Mouse (Mus musculus) 3T3-L1 (cell line): ENCODE measurements around the gene Tmtc2.

Source experiments
- DNase-seq: peaks from one replicate; pipeline ENCODE4 v3.0.0-alpha.2; 2015; ENCODE audit warnings: low read depth, low spot score

The Tmtc2 gene

DNA sequence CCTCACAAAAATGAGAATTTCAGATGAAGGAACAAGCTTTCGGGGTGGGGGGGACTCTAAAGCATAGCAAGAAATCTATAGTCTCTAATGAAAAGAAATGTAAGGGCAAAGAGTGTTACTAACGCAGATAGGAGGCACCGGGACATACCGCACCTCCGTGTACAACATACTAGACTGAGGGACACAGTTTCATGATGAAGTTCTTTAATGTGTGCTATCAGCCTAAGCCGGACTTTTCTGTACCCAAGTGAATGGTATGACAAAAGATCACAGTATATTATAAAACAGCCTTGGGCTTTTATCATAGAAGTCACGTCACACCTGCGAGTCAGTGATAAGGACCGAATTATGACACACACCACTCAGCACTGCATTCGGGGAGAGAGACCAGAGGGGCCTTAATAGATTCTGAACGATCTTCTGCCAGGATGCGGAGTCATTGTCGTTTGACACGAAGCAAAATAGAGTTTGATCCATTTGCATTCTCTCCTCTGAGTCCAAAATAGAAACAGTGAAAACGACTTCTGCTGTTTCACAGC is 156.3 kb downstream of the Tmtc2 start:
- DNase-seq = no peak

DNA sequence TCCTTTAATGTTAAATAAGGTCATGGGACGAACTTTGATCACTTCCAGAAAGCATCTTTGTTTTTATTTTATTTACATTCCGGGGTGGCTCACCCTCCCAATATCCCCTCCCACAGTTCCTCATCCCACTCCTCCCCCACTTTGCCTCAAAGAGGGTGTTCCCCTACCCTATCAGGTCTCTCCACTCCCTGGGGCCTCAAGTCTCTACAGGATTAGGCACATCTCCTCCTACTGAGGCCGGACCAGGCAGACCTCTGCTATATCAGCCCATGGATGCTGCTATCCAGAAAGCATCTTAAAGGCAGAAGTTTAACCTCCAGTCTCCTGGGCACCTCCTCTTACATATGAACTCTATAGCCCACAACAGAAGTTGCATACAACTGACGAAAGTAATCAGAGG is 157.7 kb downstream of the Tmtc2 start:
- no peak for DNase-seq

DNA sequence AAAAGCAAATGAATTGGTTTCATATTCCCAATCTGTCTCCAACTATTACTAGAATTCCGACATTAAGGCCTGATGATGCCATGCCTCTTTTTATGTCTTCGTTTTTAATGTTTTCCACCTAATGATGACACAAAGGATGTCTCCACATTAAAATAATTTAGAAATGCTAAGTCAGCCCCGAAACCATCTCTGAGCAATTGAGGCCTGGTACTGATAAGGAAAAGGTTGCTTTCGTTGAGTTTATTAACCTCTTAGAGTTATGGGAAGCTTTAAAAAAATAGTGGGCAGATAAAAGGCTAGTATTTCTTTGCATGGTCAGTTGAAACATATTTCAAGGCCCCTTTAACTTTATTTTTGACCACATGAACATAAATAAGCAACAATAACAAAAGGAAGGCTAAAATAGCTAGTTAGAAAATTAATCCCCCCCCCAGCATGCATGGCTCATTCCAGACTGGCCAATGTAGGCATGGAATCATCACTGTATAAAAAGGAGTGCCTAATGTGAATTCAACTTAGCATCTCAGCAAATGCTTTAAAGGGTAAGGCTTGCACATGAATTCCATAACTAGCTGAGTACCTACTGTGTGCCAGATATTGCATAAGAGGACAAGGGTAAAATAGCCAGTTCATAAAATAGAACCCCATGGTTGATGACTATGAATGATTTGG is 168.3 kb downstream of the Tmtc2 start:
- no peak for DNase-seq

DNA sequence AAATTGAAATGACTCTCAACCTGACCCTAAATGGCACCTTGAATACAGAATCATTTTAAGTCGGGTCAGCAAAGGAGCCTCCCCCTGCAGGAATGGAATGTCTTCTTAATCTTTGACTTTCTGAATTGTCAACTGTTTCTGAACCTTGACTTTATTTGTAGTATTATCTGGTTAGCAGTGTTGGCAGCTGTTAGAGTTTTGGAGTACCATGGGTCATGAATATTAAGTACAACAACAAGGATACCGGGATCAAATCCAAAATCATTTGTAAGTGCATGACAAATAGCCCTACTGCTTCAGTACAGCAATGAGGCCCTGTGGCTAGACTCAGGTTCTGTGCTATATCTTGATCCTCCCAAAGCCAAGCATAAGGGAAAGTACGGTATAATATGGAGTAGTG is 170.3 kb downstream of the Tmtc2 start:
- no peak for DNase-seq

DNA sequence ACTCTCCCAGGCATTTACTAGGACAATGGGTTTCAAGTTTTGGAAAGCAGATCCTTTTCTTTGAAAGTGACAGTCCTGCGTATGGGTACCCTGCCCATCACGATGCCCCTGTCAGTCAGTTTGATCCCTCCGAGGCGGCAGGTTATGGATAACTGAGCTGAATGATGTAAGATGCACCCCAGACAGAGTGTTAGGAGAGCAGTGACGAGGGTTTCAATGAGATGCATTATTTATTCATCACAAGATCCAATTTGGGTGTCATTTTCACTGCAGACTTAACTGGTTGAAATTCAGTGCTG is 171.8 kb downstream of the Tmtc2 start:
- DNase-seq = no peak

DNA sequence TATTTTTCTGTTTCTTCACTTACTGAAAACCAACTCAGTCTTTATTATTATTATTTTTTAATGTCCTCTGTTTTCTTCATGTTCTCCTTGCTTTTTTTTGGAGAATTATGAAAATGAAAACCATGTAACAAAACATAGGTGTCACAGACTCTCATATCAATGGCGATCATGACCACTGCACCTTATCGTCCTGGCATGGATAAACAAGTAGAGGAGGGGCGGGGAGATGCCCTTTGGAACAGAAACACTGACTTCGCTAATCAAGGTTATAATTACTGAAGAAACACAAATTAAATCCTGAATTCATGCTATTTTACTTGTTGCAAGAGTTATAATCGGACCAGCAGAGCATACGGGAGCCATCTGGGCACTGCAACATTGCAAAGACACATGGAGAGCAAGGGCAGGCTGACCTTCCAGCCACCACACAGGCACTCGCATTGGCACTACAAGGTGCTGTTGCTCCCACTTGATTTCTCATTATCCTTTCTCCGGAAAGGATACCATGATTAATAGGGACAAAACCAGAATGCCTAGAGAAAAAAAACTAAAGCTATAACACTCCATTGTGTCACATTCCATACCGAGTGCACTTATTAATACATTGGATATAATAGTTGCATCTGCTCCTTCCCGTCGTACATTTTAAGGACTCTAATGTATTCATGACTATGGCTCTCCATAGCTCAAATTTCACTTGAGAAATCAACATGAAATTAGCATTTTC is 172.3 kb downstream of the Tmtc2 start:
- no peak for DNase-seq

DNA sequence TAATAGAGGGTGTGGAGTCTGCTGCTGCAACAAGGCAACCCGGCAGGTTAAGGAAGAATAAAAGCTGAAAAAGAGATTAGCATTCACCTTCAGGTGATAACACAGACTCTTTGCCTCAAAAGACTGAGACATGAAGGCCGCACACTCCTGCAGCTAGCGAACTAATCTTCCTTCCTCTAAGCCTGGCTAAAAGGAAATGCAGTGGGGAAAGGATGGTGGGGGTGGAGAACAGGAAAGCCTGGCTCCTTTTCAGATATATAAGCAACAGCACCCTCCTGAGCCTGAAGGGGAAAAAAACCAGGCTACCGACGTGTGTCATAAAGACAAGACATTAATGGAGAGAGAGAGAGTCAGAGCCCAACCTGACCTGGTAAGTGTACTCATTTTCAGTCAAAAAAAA is 174.9 kb downstream of the Tmtc2 start:
- no peak for DNase-seq

DNA sequence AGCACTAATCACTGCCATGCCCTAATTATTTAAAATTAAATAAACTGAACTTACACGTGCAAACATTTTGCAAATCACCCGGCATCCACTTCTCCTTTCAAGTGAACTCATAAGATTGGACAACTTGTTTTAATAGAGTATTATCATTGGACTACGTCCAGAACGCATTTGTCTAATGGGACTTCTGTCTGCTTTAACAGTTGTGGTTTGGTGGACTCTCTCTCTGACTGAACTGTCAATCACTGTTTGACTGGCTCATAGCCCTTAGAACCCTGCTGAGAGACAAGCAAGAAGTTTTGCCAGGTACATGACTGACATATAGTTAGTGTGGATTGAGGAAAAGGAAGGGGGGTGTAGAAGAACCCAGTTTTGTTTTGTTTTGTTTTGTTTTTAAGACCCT is 190.2 kb downstream of the Tmtc2 start:
- no peak for DNase-seq

DNA sequence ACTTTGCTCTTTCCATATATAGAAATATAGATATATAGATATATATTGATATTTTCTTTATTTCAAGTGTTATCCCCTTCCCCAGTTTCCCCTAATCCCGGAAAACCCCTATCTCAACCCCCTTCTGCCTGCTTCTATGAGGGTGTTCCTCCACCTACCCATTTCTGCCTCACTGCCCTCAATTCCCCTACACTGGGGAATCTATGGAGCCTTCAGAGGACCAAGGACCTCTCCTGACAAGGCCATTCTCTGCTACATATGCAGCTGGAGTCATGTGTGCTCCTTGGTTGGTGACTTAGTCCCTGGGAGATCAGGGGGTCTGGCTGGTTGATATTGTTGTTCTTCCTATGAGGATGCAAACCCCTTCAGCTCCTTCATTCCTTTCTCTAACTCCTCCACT is 192.5 kb downstream of the Tmtc2 start:
- DNase-seq = no peak

DNA sequence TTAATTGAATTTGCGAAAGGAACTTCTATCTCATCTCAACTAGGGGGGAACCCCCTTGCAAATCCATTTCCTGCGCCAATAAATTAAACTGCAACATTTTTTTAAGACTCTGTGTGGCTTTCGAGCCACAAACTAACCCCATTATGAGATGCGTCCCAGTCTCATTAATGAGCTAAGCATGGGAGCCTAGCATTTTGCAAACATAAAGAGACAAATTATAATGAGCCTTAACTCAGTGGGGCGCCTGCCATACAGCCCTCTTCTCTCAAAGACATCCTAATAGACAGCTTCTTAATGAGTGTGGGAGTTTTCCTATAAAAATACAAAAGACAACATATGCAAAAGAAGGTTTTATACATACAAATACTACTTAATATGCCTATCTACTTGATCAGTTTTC is 193.0 kb downstream of the Tmtc2 start:
- DNase-seq = no peak

DNA sequence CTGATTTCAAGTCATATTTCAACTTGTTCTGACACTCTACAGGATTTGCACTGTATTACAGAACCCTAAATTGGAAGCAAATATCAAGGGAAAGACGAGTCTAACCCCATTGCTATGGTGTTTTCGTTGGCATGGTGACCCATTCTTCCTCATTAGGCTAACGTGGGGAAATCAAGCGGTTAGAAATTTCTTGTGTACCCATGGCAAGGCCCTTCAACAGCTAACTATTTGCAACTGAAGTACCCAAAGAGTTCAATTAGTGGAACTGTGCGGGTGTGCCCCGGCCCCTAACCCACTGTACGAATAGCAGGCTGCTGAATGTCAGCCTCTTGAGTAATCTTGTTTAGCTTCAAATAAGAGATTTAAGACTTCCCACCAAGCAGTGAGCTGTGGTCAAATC is 193.7 kb downstream of the Tmtc2 start:
- DNase-seq = no peak

DNA sequence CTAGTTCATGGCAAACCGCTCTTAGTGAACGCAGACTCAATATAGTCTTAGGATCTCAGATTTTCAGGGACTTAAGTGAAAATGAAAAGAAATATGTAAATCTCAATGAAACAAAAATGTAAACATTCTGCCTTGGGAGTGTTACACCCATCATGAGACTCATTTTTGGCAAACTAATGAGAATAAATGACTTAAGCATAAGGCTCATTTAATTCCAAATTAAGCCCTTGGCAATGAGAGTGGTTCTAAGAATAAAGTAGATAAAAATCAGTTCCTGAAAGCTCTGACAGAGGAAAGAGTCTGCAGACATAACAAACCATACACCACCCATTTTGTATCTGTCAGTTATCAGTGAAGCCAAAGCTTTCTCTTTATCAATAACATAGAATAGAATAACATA is 196.5 kb downstream of the Tmtc2 start:
- DNase-seq = no peak

DNA sequence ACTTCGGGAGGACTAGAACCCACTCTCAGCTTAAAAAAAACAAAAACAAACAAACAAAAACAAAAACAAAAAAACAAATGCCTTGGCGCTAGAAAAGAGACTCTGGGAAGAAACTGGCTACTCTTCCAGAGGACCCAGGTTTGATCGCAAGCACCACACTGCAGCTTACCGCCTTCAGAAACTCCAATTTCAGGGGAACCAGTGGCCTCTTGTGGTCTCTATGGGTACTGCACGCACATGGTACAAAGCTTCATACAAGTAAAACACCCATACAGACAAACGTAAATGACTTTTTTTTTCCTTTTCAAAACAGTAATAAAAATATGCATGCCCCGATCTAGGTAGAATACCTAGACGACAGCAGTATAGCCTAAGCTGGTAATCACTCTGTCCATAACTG is 201.0 kb downstream of the Tmtc2 start:
- peak; percentile 3 for DNase-seq

DNA sequence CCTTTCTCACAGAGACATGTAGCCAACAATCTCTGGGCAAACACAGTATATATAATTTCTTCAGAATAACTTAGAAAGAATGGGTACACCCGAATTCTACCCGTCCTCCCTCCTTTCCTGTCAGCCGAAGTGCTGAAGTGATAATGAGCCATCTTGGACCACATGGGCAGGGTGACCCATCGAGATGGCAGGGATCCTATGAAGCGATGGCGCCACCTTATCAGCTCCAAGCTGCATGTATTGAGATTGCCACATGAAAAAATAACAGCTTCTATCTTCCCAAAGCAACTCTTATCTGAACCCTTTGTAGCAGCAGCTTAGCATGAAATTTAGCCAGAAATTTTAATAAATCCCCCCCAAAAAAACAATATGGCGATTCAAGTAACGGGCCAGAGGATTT is 206.0 kb downstream of the Tmtc2 start:
- DNase-seq = no peak

DNA sequence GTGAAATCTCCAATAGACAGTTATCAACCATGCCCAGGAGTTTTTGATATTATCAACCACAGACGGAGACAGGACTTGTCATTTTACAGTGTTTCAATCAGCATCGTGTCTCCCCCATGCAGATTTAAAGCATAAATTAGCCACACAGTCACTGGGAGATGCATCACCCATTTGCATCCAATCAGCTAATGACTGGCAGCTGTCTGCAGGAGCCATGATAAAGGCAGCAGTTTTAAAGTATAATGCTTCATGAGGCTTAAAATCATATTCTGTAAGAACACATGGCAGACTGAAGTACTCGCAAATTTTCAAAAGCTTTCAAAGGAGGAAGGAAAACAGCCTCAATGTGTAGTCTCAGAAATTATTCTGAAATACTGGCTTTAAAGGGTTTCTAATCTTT is 209.8 kb downstream of the Tmtc2 start:
- DNase-seq = no peak

DNA sequence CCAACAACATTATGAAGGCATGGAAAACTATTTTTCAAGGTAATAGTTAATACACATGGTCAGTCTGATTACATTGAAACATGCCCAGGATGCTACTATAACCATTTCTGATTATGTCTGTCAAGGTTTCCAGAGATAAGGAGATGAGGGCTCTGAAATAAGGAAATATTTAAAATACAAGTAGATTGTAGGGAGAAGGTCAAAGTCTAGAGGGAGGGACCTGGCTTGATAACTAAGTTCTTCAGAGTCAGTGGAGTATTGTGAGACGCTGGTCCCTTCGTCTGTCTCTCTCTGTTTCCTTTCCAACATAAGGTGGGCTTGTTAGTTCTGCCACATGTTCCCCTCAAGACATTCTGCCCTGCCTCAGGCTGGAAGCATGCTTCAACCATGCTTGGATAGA is 223.9 kb downstream of the Tmtc2 start:
- no peak for DNase-seq

DNA sequence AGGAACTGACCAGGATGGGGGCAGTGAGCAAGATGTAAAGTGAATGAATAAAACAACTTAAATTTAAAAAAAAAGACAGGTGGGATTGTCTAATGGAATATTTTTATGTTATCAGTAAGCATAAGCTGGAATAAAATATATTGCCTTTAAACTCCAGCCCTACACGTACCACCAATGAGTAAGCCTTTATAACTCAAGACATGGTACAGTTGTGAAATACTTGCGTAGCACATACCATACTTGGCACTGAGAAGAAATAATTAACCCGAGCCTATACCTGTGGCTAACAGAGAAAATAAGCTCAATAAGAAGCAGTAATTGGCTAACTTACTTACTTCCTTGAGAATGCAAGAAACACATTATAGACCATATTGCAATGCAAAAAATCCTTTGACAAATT is 228.3 kb downstream of the Tmtc2 start:
- no peak for DNase-seq

DNA sequence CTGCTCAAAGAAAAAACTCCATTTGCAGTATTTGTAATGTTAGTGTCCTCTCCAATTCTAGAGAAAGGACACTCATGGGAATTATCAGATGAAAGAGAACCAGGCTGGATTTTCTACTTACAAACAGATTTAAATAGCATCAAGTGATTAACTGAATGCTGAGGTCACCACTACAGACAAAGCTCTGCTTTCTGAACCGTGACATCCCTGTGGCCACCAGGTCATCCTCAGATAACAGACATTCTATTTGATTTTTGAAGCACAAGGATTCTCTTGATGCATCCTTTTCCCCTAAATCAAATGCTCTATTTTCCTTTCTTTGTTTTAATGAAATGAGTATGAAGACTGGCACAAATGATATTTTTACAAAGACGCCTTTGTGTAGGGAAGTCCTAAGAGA is 241.4 kb downstream of the Tmtc2 start:
- no peak for DNase-seq

DNA sequence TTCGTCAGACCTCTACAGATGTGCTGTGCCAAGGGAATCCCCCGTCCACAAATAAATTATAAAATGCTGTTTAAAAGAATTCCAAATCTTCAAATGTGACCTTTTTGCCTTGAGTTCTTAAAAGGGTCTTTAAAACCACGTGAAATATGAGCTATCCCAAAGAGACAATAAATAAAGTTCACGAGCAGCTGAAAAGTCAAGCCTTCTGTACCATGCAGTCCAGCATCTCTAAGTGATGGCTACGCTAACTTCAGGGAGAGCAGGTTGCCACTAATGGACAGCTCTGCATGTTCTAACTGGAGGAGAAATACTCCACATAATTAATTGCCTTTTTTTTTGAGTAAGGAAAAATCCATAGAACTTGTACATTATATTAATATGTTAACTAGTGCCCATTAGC is 243.9 kb downstream of the Tmtc2 start:
- DNase-seq = no peak

DNA sequence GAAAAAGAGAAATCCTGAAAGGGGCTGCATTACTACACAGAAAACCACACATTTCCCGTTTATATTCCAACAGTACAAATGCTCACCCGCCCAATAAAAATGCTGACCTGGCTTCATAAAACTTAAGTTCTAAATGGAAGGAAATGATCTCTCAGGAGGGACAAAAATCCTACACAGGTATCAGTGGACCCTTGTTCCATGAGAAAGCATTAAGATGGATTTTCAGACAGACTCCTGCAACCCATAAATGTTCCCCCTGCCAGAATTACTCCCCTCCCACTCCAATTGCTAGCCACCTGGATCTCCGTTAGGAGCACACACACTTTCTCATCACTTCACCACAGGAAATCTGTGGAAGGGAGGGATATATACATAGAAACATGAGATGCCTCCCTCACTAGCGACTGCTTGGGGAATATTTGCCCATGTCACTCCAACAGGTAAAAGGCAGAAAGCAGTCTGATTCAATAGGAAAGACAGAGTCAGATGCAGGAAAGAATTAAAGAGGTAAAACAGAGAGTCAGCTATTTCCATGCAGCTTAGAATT is 250.5 kb downstream of the Tmtc2 start:
- DNase-seq = no peak

DNA sequence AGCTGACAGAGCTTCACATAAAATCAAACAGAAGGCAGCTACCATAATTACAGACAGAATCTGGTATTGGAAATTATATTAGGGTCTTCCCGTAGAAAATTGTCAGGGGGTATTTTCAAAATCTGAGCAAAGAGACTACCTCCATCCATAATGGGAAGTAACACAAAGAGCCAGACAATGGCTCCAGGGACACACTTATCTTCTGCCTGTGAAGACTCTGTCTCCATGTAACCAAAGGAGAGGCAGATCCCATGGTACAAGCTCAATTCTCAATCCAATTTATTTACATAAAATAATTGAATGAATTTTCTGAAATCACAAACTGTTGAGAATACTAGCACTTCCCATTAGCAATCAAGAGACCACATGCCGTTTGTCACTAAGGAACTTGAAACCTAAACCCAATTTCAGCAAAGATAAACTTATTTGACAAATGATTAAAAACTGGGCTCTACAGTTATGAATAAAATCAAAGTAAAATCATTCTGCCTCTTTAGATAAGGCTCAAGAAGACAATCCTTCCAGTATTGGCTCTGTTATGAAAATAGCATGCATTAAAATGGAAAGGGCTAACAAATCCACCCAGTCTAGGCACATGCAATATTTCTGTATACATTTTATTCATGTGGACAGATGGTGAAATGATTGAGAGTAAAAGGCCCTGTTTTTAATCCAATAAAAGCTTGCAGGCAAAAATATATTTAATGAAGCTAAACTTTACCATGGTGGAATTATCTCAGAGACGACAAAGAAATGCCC is 254.8 kb downstream of the Tmtc2 start:
- DNase-seq = no peak

DNA sequence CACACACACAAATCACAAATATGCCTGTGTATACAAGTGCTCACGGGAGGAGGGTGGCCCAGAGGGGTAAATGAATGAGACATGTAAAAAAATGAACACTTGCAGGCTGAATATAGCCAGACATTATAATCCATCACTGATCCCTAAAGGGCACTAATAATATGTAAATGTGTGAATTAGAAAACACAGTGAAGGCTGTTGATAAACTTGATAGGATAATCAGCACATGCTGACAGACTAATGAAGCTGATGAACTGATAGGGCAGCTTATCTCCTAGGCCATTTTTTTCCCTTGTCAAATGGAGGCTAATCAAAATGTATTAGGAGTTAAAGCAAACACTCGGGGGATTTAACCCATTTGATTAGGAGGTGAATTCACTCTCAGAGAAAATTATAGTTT is 255.4 kb downstream of the Tmtc2 start:
- DNase-seq = no peak

DNA sequence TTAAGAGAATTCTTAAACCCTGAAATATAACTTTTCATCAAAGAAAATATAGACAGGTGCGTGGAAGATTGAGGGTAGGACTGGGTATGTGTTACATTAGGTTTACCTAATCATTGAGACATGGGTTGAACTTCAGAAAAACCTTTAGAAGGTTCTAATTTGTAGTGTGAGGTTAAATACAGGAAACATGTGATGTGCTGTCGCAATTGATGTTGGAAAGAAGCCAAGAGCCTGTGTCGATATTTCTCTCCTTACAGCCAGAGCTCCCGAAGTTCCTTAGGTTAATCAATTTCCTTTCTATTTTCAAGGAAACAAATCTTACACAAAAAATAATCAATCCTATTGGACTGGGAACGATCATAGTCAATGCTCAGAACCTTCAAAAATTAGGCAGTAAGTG is 261.3 kb downstream of the Tmtc2 start:
- DNase-seq = no peak
